Mouse (Mus musculus): ENCODE measurements around the gene Afap1l2. TPM values are rescaled to one million over a fixed set of nuclear protein-coding genes. Genes with fewer than 3 reads are reported as not detected.

The Afap1l2 gene
- polyA plus RNA-seq, 1 experiment from 2014 or later: 1.7 TPM

DNA sequence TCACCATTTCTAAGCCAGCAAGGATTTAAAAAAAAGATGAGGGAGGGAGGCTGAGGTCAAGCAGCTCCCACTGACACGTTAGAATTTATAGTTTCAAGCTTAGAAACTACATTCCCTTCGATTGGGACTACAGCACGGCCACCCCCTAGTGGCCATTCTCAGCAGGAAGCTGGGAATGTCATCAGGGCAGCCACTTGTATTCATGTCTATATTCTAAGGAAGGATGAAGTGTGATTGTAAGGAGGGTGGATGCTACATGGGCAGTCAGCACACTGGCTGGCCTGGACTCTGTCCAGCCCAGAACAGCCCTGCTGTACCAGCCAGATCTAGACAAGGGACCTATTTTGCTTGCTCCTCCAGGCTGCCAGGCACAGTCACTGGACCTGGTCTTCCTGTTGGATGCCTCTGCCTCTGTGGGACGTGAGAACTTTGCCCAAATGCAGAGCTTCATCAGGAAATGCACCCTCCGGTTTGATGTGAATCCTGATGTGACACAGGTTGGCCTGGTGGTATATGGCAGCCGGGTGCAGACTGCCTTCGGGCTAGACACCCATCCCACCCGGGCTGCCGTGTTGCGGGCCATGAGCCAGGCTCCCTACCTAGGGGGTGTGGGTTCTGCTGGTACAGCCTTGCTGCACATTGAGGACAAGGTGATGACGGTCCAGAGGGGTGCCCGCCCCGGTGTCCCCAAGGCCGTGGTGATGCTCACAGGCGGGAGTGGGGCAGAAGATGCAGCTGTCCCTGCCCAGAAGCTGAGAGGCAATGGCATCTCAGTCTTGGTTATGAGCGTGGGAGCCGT lies 99.4 kb downstream of the Afap1l2 start:
- Histone ChIP-seq H3K9me3 (no peaks in the 10 kb centered on the region), H3K4me3 (no peak overlapping the region), H3K9ac (no peak overlapping the region), H3K27me3 (replicated peaks) (0 out of 2 replicates have a peak, but pooled peaks cover 12% of the 10 kb centered on the region), H3K4me2 (no peak overlapping the region), H3K27ac (replicated peaks) (no peak overlapping the region), H3K4me1 (peaks cover 7% of the 10 kb centered on the region), H3K36me3 (no peaks in the 10 kb centered on the region)
- ATAC-seq (ENCODE audit: extremely low read depth, insufficient number of reproducible peaks, low FRiP score, low TSS enrichment): no peak
- WGBS: 64% methylated on average over 17 of the region's 17 CpGs

DNA sequence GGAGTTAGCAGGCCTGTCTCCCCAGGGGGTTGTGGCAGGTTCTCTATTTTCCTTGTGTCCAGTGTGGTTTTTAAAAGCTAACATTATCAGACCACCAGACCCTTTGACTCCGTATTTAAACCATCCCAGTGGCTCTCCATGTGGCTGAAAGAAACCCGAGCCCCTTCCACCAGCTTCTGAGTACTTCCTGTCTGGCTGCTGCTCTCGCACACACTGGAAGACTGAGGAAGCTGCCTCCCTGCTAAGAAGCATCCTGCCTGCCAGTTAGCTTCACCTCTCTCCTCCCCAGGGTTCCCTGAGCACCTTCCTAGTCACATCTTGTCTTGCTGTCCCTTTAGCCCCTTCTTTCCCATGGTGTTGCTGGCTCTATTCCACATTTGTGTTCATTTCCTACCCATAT lies 100.2 kb downstream of the Afap1l2 start:
- Histone ChIP-seq H3K4me1 (peaks cover 7% of the 10 kb centered on the region), H3K36me3 (no peaks in the 10 kb centered on the region), H3K9ac (0 out of 2 replicates have a peak overlapping the region, but pooled peaks have one; percentile 9), H3K27ac (replicated peaks) (no peak overlapping the region), H3K27me3 (replicated peaks) (0 out of 2 replicates have a peak, but pooled peaks cover 12% of the 10 kb centered on the region), H3K4me3 (no peak overlapping the region), H3K9me3 (no peaks in the 10 kb centered on the region), H3K4me2 (no peak overlapping the region)
- no peak for ATAC-seq (ENCODE audit: extremely low read depth, insufficient number of reproducible peaks, low FRiP score, low TSS enrichment)
- WGBS: 46% methylated on average over 3 of the region's 3 CpGs

GRCm38 (mm10) chr19:56905395-56905794 lies 102.6 kb downstream of the Afap1l2 start:
- Histone ChIP-seq H3K9ac (no peak overlapping the region), H3K27ac (replicated peaks) (no peak overlapping the region), H3K36me3 (no peaks in the 10 kb centered on the region), H3K4me1 (peaks cover 7% of the 10 kb centered on the region), H3K4me3 (no peak overlapping the region), H3K4me2 (no peak overlapping the region), H3K27me3 (replicated peaks) (0 out of 2 replicates have a peak, but pooled peaks cover 10% of the 10 kb centered on the region), H3K9me3 (no peaks in the 10 kb centered on the region)
- no peak for ATAC-seq (ENCODE audit: extremely low read depth, insufficient number of reproducible peaks, low FRiP score, low TSS enrichment)
- 79% methylated on average over 7 of the region's 7 CpGs for WGBS

- Histone ChIP-seq H3K4me3 (no peak overlapping the region), H3K9ac (no peak overlapping the region), H3K9me3 (no peaks in the 10 kb centered on the region), H3K36me3 (no peaks in the 10 kb centered on the region), H3K27me3 (replicated peaks) (0 out of 2 replicates have a peak, but pooled peaks cover 10% of the 10 kb centered on the region), H3K27ac (replicated peaks) (no peak overlapping the region), H3K4me1 (peaks cover 7% of the 10 kb centered on the region), H3K4me2 (no peak overlapping the region)
- no peak for ATAC-seq (ENCODE audit: extremely low read depth, insufficient number of reproducible peaks, low FRiP score, low TSS enrichment)
- WGBS: 62% methylated on average over 3 of the region's 3 CpGs
Observed at GRCm38 (mm10) chr19:56904095-56904494, 103.9 kb downstream of the Afap1l2 start.

DNA sequence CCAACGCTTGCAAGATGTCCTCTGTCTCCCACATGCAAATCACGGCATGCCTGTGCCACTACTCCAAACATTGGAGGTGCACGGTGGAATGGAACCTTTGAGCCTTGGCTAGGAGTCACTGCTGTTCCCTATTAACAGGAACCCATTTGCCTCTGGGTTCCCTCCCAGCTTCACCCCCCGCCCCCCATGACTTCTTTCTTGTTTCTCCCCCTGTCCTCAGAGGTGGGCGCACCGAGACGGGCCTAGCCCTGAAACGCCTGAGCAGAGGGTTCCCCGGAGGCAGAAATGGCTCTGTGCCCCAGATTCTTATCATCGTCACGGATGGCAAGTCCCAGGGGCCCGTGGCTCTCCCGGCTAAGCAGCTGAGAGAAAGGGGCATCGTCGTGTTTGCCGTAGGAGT lies 110.4 kb downstream of the Afap1l2 start:
- Histone ChIP-seq H3K36me3 (no peaks in the 10 kb centered on the region), H3K4me3 (no peak overlapping the region), H3K27ac (replicated peaks) (no peak overlapping the region), H3K27me3 (replicated peaks) (no peaks in the 10 kb centered on the region; the same call in none of the 2 replicates), H3K4me2 (no peak overlapping the region), H3K9ac (no peak overlapping the region), H3K9me3 (no peaks in the 10 kb centered on the region), H3K4me1 (peaks cover 8% of the 10 kb centered on the region)
- 79% methylated on average over 16 of the region's 16 CpGs for WGBS
- ATAC-seq (ENCODE audit: extremely low read depth, insufficient number of reproducible peaks, low FRiP score, low TSS enrichment): no peak

GRCm38 (mm10) chr19:56893326-56893725 lies 114.7 kb downstream of the Afap1l2 start:
- Histone ChIP-seq H3K36me3 (no peaks in the 10 kb centered on the region), H3K4me1 (peaks cover 11% of the 10 kb centered on the region), H3K9ac (no peak overlapping the region), H3K4me2 (no peak overlapping the region), H3K27me3 (replicated peaks) (no peaks in the 10 kb centered on the region; the same call in none of the 2 replicates), H3K9me3 (no peaks in the 10 kb centered on the region), H3K27ac (replicated peaks) (no peak overlapping the region), H3K4me3 (no peak overlapping the region)
- no peak for ATAC-seq (ENCODE audit: extremely low read depth, insufficient number of reproducible peaks, low FRiP score, low TSS enrichment)
- 67% methylated on average over 5 of the region's 5 CpGs for WGBS

DNA sequence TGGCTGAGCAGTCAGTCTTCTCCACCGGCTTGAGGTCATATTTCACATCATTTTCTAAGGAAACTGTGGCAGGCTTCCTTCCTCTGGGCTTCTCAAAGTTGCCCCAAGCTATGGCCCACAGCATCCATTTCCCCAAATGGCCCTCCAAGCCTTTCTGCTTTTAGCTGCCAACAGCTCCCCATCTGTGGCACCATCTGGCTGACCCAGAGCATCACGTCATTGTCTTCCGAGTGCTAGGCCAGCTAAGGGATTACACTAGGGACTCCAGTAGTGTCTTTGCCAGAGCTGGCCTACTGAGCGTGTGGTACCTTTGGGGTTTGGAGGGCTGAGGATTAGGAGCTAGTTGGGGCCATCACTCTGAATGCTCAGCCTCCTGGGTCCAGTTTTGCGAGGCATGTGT lies 115.4 kb downstream of the Afap1l2 start:
- H3K9me3 ChIP-seq: no peaks in the 10 kb centered on the region
- no peak overlapping the region for H3K4me3 ChIP-seq
- peaks cover 11% of the 10 kb centered on the region for H3K4me1 ChIP-seq
- H3K36me3 ChIP-seq: no peaks in the 10 kb centered on the region
- no peak for ATAC-seq (ENCODE audit: extremely low read depth, insufficient number of reproducible peaks, low FRiP score, low TSS enrichment)
- no peak overlapping the region for H3K4me2 ChIP-seq
- H3K27ac ChIP-seq (replicated peaks): no peak overlapping the region
- WGBS: 82% methylated on average over 5 of the region's 5 CpGs
- H3K9ac ChIP-seq: no peak overlapping the region
- H3K27me3 ChIP-seq (replicated peaks): no peaks in the 10 kb centered on the region; the same call in 1 of the 2 replicates

- no peak for ATAC-seq (ENCODE audit: extremely low read depth, insufficient number of reproducible peaks, low FRiP score, low TSS enrichment)
- Histone ChIP-seq H3K27me3 (replicated peaks) (no peaks in the 10 kb centered on the region), H3K36me3 (no peaks in the 10 kb centered on the region), H3K9ac (no peak overlapping the region), H3K4me2 (no peak overlapping the region), H3K27ac (replicated peaks) (no peak overlapping the region), H3K4me1 (peaks cover 6% of the 10 kb centered on the region), H3K4me3 (no peak overlapping the region), H3K9me3 (no peaks in the 10 kb centered on the region)
- 55% methylated on average over 2 of the region's 2 CpGs for WGBS
Observed at GRCm38 (mm10) chr19:56891438-56891837, 116.6 kb downstream of the Afap1l2 start.

GRCm38 (mm10) chr19:56888654-56889053 lies 119.4 kb downstream of the Afap1l2 start:
- no peak overlapping the region for H3K27ac ChIP-seq (replicated peaks)

GRCm38 (mm10) chr19:56887879-56888278 lies 120.1 kb downstream of the Afap1l2 start:
- no peak overlapping the region for H3K9ac ChIP-seq
- no peak for ATAC-seq (ENCODE audit: extremely low read depth, insufficient number of reproducible peaks, low FRiP score, low TSS enrichment)
- no peaks in the 10 kb centered on the region for H3K9me3 ChIP-seq
- no peak overlapping the region for H3K27ac ChIP-seq (replicated peaks)
- H3K4me2 ChIP-seq: no peak overlapping the region
- peaks cover 16% of the 10 kb centered on the region for H3K4me1 ChIP-seq
- H3K4me3 ChIP-seq: no peak overlapping the region
- WGBS: 73% methylated on average over 10 of the region's 10 CpGs
- H3K27me3 ChIP-seq (replicated peaks): no peaks in the 10 kb centered on the region
- no peaks in the 10 kb centered on the region for H3K36me3 ChIP-seq

More at GRCm38 (mm10) chr19:56888654-56889053, 119.4 kb downstream of the Afap1l2 start:
- ATAC-seq (ENCODE audit: extremely low read depth, insufficient number of reproducible peaks, low FRiP score, low TSS enrichment): no peak
- H3K9ac ChIP-seq: no peak overlapping the region
- H3K4me3 ChIP-seq: no peak overlapping the region
- 46% methylated on average over 5 of the region's 5 CpGs for WGBS
- no peaks in the 10 kb centered on the region for H3K27me3 ChIP-seq (replicated peaks)
- H3K4me1 ChIP-seq: peaks cover 8% of the 10 kb centered on the region
- no peaks in the 10 kb centered on the region for H3K36me3 ChIP-seq
- H3K9me3 ChIP-seq: no peaks in the 10 kb centered on the region
- no peak overlapping the region for H3K4me2 ChIP-seq

GRCm38 (mm10) chr19:56877364-56877763 lies 130.7 kb downstream of the Afap1l2 start:
- Histone ChIP-seq H3K4me2 (no peak overlapping the region), H3K9ac (no peak overlapping the region), H3K4me1 (peaks cover 24% of the 10 kb centered on the region), H3K36me3 (no peaks in the 10 kb centered on the region), H3K9me3 (no peaks in the 10 kb centered on the region), H3K27ac (replicated peaks) (no peak overlapping the region), H3K4me3 (no peak overlapping the region), H3K27me3 (replicated peaks) (peaks cover 83% of the 10 kb centered on the region)
- whole genome bisulfite sequencing: 55% methylated on average over 6 of the region's 6 CpGs
- ATAC-seq (ENCODE audit: extremely low read depth, insufficient number of reproducible peaks, low FRiP score, low TSS enrichment): no peak

Measured in heart, embryonic 13.5 days (tissue).